Mouse (Mus musculus) cerebellum, adult 2 months (tissue): Measurements from ENCODE around the gene Nalcn. TPM values are rescaled to one million over a fixed set of nuclear protein-coding genes. Genes with fewer than 3 reads are reported as not detected.

Experiments
- DNase-seq, 2 experiments: peaks; one replicate each; pipeline ENCODE4 v3.0.0; 2021
- H3K27ac ChIP-seq: fragments of 200-500 bp; 2 replicates; pipeline ENCODE4 v1.5.1; 2012; ENCODE audit warnings: low read length, control low read depth, inconsistent platforms; ENCODE audit not compliant: insufficient read depth
- H3K27me3 ChIP-seq: fragments of 200-500 bp; 2 replicates; pipeline ENCODE4 v1.6.1; 2012; ENCODE audit warnings: inconsistent platforms, mild to moderate bottlenecking, low read length, moderate library complexity; ENCODE audit not compliant: control insufficient read depth, insufficient read depth
- H3K4me1 ChIP-seq: fragments of 200-500 bp; 2 replicates; pipeline ENCODE4 v1.6.1; 2011; ENCODE audit warnings: low read length; ENCODE audit not compliant: control insufficient read depth, insufficient read depth
- H3K4me3 ChIP-seq: fragments of 200-500 bp; replicated peaks from 2 replicates; pipeline ENCODE3; 2011; ENCODE audit warnings: mild to moderate bottlenecking, low read depth, low read length, control low read depth; ENCODE audit not compliant: insufficient read depth
- CTCF ChIP-seq: fragments of 200-500 bp; IDR thresholded peaks from 2 replicates; pipeline ENCODE4 v1.5.1; 2011; ENCODE audit warnings: low read depth, mild to moderate bottlenecking, control low read depth, low read length, moderate library complexity, borderline replicate concordance; ENCODE audit not compliant: insufficient read depth
- POLR2A ChIP-seq: fragments of 200-500 bp; IDR thresholded peaks from 2 replicates; pipeline ENCODE4 v1.6.1; 2011; ENCODE audit warnings: low read length, control low read depth, borderline replicate concordance; ENCODE audit not compliant: insufficient read depth
- WGBS: fragments of 180-500 bp; shearing (Covaris S2); methylation state at CpG from one replicate; pipeline ENCODE4 v1.1.7; 2018; 5-methylcytosine and 5-hydroxymethylcytosine counted together
- polyA plus RNA-seq: library from polyadenylated mRNA; depleted of rRNA; stranded (reverse); fragments of >200 nt; gene quantifications from 2 replicates; pipeline ENCODE4 v1.2.3, GENCODE M21; 2012

Nalcn gene
- polyA plus RNA-seq, 1 experiment = 32.1 TPM

DNA sequence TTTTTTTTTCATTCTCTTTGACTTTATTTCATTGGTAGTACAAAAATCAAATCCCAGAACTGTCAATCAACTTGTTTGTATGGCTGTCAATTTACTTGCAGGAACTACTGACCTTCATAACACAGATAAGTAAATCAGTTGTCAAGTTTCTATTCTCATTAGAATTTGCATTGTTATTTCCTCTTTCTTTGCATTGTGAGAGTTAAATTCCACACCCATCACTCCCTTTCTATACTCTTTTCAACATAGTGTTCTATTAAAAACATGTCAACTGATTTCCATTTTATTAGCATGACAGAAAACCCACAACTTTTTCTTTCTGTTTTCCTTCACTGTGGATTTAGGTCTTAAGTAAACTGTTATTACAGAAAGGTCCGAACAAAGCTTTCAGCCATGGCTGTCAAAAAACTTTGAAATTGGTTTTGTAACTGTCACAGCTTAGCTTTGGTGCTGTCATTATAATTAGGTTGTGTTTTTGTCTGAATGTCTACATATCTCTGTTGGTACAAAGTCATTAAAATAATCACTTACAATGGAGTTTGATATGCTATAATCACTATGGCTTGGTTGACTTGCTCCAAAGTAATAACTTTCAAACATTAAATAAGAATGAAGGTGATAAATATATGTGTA is 138.3 kb downstream of the Nalcn start:
- H3K27me3 ChIP-seq = no peaks in the 10 kb centered on the region
- no peaks in the 10 kb centered on the region for H3K4me1 ChIP-seq
- no peak overlapping the region for H3K4me3 ChIP-seq
- H3K27ac ChIP-seq = no peak overlapping the region
- 55% methylated on average over 1 of the region's 1 CpGs for WGBS
- TF ChIP-seq POLR2A = no peak
- no peak for TF ChIP-seq CTCF
- no peak for DNase-seq

DNA sequence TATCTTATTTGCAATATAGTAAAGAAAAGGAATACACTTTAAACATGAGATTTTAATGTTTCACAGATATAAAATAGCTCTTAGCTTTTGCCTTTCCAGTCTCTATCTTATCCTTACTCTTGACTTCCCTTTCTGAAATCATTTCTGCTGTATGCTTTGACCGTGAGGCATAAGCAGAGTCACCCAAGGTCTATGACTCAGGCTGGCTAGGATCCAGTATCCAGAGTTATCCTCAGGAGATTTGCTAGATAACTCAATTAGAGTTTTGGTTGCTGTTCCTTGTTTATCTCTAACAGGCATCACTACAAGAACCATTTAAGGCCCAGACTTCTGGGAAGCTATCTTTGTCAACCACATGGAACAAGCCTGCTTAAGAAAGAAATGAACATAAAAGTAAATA is 164.9 kb downstream of the Nalcn start:
- DNase-seq = peak in 1 of 2 experiments; percentile 24
- WGBS = 28% methylated on average over 1 of the region's 1 CpGs
- no peak for TF ChIP-seq POLR2A
- no peak for TF ChIP-seq CTCF
- Histone ChIP-seq H3K4me3 (no peak overlapping the region), H3K27ac (no peak overlapping the region), H3K4me1 (no peaks in the 10 kb centered on the region), H3K27me3 (no peaks in the 10 kb centered on the region)

DNA sequence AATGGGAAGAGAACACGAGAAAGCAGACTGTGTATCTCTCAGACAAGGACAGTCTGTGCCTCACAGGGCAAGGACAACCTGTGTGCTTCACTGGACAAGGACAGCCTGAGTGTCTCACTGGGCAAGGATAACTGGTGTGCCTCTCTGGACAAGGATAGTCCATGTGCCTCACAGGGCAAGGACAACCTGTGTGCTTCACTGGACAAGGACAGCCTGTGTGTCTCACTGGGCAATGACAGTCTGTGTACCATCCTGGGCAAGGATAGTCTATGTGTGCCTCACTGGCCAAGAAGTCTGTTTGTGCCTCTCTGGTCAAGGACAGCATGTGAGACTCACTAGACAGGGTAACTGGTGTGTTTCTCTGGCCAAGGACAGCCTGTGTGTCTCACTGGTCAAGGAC is 180.9 kb downstream of the Nalcn start:
- H3K4me1 ChIP-seq = no peaks in the 10 kb centered on the region
- no peaks in the 10 kb centered on the region for H3K27me3 ChIP-seq
- DNase-seq = no peak
- 57% methylated on average over 1 of the region's 1 CpGs for WGBS
- TF ChIP-seq POLR2A (no peak), CTCF (no peak)
- no peak overlapping the region for H3K27ac ChIP-seq
- no peak overlapping the region for H3K4me3 ChIP-seq

DNA sequence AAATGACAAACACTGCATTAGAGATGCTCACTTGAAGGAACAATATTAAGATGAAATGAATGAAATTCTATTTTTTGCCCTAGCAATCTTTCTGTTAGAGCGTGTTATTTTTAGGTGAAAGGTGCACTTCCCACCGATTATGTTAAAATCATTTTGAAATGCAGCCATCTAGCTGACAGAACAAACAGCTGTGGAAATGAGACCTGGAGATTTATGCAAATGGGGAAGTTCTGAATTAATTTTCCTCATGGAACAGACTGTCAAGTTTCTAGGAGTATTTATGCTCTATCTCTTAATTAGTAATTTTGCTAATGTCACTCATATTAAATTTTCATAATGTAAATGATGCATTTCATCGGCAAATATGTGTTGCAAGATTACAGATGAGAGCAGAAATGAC is 191.4 kb downstream of the Nalcn start:
- TF ChIP-seq POLR2A = no peak
- TF ChIP-seq CTCF = no peak
- H3K27me3 ChIP-seq = no peaks in the 10 kb centered on the region
- no peak overlapping the region for H3K27ac ChIP-seq
- no peaks in the 10 kb centered on the region for H3K4me1 ChIP-seq
- H3K4me3 ChIP-seq = no peak overlapping the region
- DNase-seq = no peak
- 29% methylated on average over 3 of the region's 3 CpGs for WGBS

DNA sequence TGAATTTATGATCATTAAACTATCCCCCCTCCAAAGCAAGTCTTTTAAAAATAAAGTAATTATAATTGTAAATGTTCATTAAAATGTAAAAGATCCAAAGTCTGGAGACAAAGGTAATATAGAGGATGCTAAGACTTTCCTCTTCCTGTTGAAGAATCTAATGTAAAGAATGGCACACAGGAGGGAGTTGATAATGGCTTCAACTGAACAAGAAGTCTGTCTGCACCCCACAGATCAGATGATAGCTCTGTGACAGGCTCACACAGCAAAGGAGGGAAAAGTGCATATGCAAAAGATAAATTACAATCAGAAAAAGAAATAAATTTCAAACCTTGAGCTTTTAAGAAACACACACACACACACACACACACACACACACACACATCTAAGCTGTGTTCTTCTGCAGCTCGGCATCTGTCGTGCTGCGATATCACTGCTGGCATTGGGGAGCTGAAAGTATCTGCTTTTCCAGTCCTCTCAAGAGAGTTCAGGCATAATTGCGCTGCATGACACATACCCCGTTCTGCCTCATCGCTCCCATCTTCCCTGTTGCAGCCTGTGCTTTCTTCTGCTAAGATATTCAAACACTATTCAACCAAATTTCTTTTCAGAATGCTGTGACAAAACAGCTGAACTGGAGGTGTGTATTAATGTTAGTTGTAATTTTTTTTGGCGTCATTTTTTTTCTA is 250.6 kb downstream of the Nalcn start:
- no peak overlapping the region for H3K4me3 ChIP-seq
- H3K27me3 ChIP-seq = no peaks in the 10 kb centered on the region
- H3K27ac ChIP-seq = no peak overlapping the region
- TF ChIP-seq POLR2A (no peak), CTCF (no peak)
- no peaks in the 10 kb centered on the region for H3K4me1 ChIP-seq
- WGBS = 39% methylated on average over 7 of the region's 7 CpGs
- no peak for DNase-seq

DNA sequence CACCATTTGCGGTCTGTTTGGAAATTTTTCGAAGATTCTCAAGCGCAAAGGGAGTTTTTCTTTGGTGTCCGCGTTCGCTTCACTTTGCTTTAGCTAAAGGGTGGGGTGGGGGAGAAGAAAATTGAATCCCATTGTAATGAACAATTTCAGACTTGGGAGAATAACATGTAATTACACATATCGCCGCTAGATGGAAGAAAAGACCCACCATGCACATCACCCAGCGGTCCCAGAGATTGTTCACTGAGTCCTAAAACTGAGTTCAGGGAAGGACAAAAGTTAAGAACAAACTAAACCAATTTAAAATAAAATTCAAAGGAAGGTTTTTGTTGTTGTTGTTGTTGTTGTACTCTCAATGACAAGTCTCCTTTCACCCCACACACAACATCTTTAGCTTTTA is 255.4 kb downstream of the Nalcn start:
- H3K27me3 ChIP-seq = no peaks in the 10 kb centered on the region
- H3K27ac ChIP-seq = no peak overlapping the region
- WGBS = 16% methylated on average over 9 of the region's 9 CpGs
- H3K4me1 ChIP-seq = no peaks in the 10 kb centered on the region
- H3K4me3 ChIP-seq = no peak overlapping the region
- DNase-seq = peak in 1 of 2 experiments; percentile 41
- TF ChIP-seq POLR2A (no peak), CTCF (peak; percentile 77)

DNA sequence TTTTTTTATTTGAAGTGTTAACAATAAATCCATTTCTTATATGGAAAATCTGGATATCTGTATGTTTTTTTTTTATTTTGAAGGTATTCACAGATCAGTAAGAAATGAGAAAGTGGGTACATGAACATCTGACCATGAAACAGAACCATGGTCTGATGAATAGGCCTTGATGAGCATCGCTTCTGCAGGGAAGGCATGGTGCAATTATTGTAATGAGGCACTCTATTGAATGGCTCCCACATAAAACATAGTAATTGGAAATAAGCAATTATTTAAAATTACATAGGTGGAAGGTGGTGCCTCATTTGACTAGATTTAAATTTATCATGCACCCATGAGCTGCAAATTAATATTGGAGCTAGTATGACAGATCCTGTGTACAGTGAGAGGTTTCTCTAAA is 267.3 kb downstream of the Nalcn start:
- H3K27me3 ChIP-seq = no peaks in the 10 kb centered on the region
- no peaks in the 10 kb centered on the region for H3K4me1 ChIP-seq
- no peak overlapping the region for H3K4me3 ChIP-seq
- no peak for TF ChIP-seq POLR2A
- TF ChIP-seq CTCF = no peak
- no peak for DNase-seq
- H3K27ac ChIP-seq = no peak overlapping the region
- WGBS = 95% methylated on average over 1 of the region's 1 CpGs

DNA sequence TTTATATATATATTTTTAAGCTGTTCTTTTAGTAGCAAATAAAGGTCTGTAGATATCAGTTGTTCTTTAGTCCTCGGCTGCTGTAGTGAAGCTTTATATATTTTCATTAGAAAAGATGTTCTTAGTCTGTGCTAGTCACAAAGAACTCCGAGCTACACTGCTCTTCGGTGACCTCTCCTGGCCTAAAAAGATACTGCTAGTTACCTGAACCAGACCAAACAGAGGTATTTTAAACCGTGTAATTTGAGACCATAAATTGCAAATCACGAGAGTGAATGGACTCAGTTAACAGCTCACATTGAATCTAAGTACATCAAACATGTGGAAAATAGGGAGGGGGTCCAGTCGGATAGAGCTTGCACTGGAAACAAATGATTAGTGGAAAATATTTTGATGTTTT is 274.0 kb downstream of the Nalcn start:
- H3K27ac ChIP-seq = no peak overlapping the region
- no peaks in the 10 kb centered on the region for H3K27me3 ChIP-seq
- no peak overlapping the region for H3K4me3 ChIP-seq
- peak; percentile 43 to 49 for DNase-seq
- no peak for TF ChIP-seq POLR2A
- peak; percentile 24; the same call in 1 of the 2 replicates for TF ChIP-seq CTCF
- no peaks in the 10 kb centered on the region for H3K4me1 ChIP-seq
- 15% methylated on average over 6 of the region's 6 CpGs for WGBS
